Mouse (Mus musculus): ENCODE measurements around the gene Spag4.
A peak's percentile ranks its signal among the peaks of the same experiment; 100 is the strongest.

Spag4 gene

GRCm38 (mm10) chr2:156065099-156066041 lies at the start of gene Spag4:
Spag4 (plus strand) TSS chr2:156065175.
- DNase-seq (ENCODE audit: low read depth, low spot score): peak; percentile 56

GRCm38 (mm10) chr2:156018106-156018505 lies 46.9 kb upstream of the Spag4 start:
- no peak for DNase-seq (ENCODE audit: low read depth, low spot score)

GRCm38 (mm10) chr2:156021219-156021618 lies 43.8 kb upstream of the Spag4 start:
- no peak for DNase-seq (ENCODE audit: low read depth, low spot score)

- DNase-seq (ENCODE audit: low read depth, low spot score): no peak
Measured at GRCm38 (mm10) chr2:156021765-156022164, 43.2 kb upstream of the Spag4 start.

- DNase-seq (ENCODE audit: low read depth, low spot score): no peak
Measured at GRCm38 (mm10) chr2:156025482-156025881, 39.5 kb upstream of the Spag4 start.

- DNase-seq (ENCODE audit: low read depth, low spot score): no peak
Measured at GRCm38 (mm10) chr2:156039390-156039789, 25.6 kb upstream of the Spag4 start.

GRCm38 (mm10) chr2:156042903-156043302 lies 22.1 kb upstream of the Spag4 start:
- DNase-seq (ENCODE audit: low read depth, low spot score): no peak

GRCm38 (mm10) chr2:156047929-156048328 lies 17.0 kb upstream of the Spag4 start:
- no peak for DNase-seq (ENCODE audit: low read depth, low spot score)

- DNase-seq (ENCODE audit: low read depth, low spot score): no peak
Measured at GRCm38 (mm10) chr2:156052816-156053215, 12.2 kb upstream of the Spag4 start, which contains the start of gene Fer1l4. Fer1l4 (minus strand) TSS chr2:156052947.

- DNase-seq (ENCODE audit: low read depth, low spot score): no peak
Measured at GRCm38 (mm10) chr2:156066126-156066525, 1.2 kb downstream of the Spag4 start.

- DNase-seq (ENCODE audit: low read depth, low spot score): no peak
Measured at GRCm38 (mm10) chr2:156067916-156068315, 2.9 kb downstream of the Spag4 start.

GRCm38 (mm10) chr2:156071236-156071635 lies 6.3 kb downstream of the Spag4 start:
- no peak for DNase-seq (ENCODE audit: low read depth, low spot score)

- DNase-seq (ENCODE audit: low read depth, low spot score): no peak
Measured at GRCm38 (mm10) chr2:156073725-156074124, 8.8 kb downstream of the Spag4 start.

- DNase-seq (ENCODE audit: low read depth, low spot score): no peak
Measured at GRCm38 (mm10) chr2:156077461-156077860, 12.5 kb downstream of the Spag4 start.

GRCm38 (mm10) chr2:156078421-156079182 lies 13.6 kb downstream of the Spag4 start:
- DNase-seq (ENCODE audit: low read depth, low spot score): no peak

- no peak for DNase-seq (ENCODE audit: low read depth, low spot score)
Measured at GRCm38 (mm10) chr2:156079183-156079560, 14.2 kb downstream of the Spag4 start.

- DNase-seq (ENCODE audit: low read depth, low spot score): no peak
Measured at GRCm38 (mm10) chr2:156079674-156080073, 14.7 kb downstream of the Spag4 start.

- no peak for DNase-seq (ENCODE audit: low read depth, low spot score)
Measured at GRCm38 (mm10) chr2:156080391-156080790, 15.4 kb downstream of the Spag4 start.

GRCm38 (mm10) chr2:156084541-156084940 lies 19.6 kb downstream of the Spag4 start:
- DNase-seq (ENCODE audit: low read depth, low spot score): no peak

- no peak for DNase-seq (ENCODE audit: low read depth, low spot score)
Measured at GRCm38 (mm10) chr2:156087391-156088110, 22.6 kb downstream of the Spag4 start.

- DNase-seq (ENCODE audit: low read depth, low spot score): no peak
Measured at GRCm38 (mm10) chr2:156089799-156090198, 24.8 kb downstream of the Spag4 start.

- no peak for DNase-seq (ENCODE audit: low read depth, low spot score)
Measured at GRCm38 (mm10) chr2:156091926-156092325, 27.0 kb downstream of the Spag4 start.

Data from c-Kit-negative CD71-positive TER-119-positive erythroid progenitor cells, embryonic 14.5 days (primary cell).